Mouse (Mus musculus) layer of hippocampus, adult 6 months (tissue): Measurements from ENCODE around the gene Olfr643. TPM values are rescaled to one million over a fixed set of nuclear protein-coding genes. Genes with fewer than 3 reads are reported as not detected.

Source experiments
- long read RNA-seq, 2 experiments: library from polyadenylated mRNA; unstranded; transcript quantifications; one replicate each; pipeline ENCODE4 v2.0.0; 2019 to 2020
- polyA plus RNA-seq: library from polyadenylated mRNA; unstranded; fragments of <200 nt; fragmentation: Nextera tagmentation; gene quantifications from 2 replicates; pipeline ENCODE4 v1.2.3, GENCODE M21; 2021

Olfr643 gene
- not detected in 2 replicates for polyA plus RNA-seq
- long read RNA-seq, experiment 1, result 0 reads
- long read RNA-seq, experiment 2, result 0 reads

DNA sequence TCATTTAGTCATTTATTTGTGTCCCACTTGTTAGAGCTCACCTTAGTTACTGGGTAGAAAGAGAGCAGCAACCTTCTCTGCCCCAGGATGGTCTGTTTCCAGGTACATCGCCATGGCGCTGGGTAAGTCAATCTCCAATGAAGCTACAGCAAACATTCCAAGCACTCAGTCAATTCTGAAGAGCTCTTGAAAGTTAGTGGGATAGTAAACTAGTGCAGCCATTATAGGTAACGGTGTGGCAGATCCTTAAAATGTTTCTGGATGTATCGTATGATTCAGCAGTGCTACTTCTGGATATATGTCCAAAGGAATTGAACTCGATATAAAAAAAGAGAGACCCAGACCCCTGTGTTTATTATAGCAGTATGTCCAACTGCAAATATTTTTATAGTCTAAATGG lies at the start of gene Olfr643:
Gene Olfr643 (minus strand): TSS at position 101 of the 400 bp plus-strand sequence.

DNA sequence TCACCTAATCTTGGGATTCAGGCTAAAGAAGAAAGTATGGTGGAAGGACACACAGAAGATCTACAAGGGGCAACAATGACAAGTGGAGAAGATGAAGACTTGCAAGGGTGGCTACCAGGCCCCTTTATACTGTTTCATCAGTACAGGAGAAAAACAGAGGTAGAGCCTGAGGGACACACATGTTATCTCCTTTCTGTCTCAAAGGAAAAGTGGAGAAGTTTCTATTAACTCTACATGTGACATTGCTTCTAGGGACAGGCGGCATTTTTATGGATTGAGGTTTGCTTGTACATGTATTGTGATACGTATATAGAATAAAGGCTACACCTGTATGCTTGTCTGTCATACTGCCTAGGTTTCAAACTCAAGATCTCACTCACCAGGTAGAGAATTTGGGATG lies 46.1 kb upstream of the Olfr643 start, which contains the start of gene Olfr648:
Gene Olfr648 (minus strand): TSS at position 101 of the 400 bp plus-strand sequence.

DNA sequence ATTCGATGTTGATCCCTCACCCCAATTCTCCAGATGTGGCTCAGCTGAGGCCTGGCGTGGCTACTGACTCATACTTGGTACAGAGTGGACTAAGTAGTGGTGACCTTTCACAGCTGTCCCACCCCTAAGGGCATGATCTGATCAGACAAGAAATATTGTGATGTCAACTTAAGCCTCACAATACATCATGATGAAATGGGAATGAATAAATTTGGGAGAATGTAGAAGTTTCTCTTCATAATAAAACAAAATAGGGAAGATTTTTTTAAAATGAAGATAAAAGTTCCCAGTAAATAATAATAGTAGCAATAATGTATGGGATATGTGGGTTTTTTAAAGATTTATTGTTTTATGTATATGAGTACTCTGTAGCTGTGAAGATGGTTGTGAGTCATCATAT lies 13.3 kb upstream of the Olfr643 start, which contains the start of gene Ubqlnl:
Gene Ubqlnl (minus strand): TSS at position 101 of the 400 bp plus-strand sequence.

GRCm38 (mm10) chr7:104143179-104143578 lies 6.0 kb upstream of the Olfr643 start, which contains the start of gene Ubqln3:
TSS of gene Ubqln3 (minus strand) at chr7:104143279.

DNA sequence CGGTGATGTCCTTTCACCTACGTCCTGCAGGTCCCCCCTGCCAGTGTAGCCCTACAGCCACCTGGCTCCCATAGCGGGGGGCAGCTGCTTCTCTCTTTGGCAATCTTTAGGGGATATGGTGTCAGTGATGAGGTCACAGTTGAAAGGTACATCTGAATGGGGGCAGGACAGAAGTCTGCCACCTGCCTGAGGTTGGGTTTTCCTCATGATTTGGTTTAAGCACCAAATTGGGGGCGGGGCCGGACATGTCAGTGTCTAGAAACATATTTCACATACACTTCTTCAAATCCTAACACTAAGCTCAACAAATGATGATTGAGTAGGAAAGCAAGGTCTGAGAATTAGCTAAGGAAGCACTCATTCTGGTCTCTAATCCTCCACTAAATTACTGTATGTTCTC lies 7.5 kb downstream of the Olfr643 start, which contains the start of gene Ubqln5:
Gene Ubqln5 (minus strand): TSS at position 101 of the 400 bp plus-strand sequence.

DNA sequence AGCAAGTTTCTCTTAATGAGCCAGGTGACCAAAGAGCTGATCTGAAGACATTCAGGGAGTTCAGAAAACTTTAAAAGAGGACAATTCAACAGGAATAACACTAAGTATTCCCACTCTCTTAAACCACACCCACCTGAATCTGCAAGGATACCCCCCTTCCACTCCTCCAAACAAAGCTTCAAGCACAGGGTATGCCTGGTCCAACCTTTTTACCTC lies 32.5 kb downstream of the Olfr643 start, which contains the start of gene Olfr646:
Gene Olfr646 (plus strand): TSS at position 117 of the 216 bp plus-strand sequence.

DNA sequence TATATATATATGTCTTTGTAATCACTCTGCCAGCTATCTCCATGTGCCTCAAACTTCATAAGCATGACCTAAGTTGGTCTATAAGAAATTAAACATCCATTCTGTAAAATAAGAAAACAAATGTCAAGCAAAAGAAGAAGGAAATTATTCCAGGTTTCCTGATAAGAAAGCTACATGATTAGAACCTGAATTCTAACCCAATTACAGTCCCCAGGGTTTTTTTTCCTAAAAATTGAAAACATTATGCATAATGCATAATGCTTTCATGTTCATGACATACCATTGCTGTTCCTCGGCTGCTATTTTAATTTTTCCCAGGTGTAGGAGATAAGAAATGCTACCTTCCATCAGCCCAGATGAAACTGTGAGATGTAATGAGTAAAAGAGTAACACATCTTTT lies 51.8 kb downstream of the Olfr643 start, which contains the start of gene Olfr645:
Gene Olfr645 (minus strand): TSS at position 101 of the 400 bp plus-strand sequence.

GRCm38 (mm10) chr7:104071769-104072168 lies 65.4 kb downstream of the Olfr643 start, which contains the start of gene Olfr644:
TSS of gene Olfr644 (minus strand) at chr7:104071869.

DNA sequence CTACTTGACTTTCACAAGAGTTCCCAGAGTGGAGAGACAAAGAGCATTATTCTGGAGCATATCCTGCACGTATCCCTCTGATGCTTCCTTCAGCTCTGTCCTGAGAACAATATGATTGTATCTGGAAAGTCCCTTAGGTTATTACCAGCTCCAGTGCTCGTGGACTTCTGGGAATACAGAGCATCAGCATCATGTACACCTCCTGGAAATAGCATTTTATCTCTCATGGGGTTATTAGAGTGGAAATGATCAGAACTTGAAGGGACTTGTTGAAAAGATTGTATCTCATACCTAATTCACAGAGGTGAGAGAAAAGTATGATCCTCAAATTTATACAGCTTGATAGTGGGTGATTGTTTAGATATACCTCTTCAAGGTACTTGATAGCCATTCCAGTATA lies 75.9 kb downstream of the Olfr643 start, which contains the start of gene 4930516K23Rik:
Gene 4930516K23Rik (minus strand): TSS at position 101 of the 400 bp plus-strand sequence.

GRCm38 (mm10) chr7:104052566-104052965 lies 84.6 kb downstream of the Olfr643 start, which contains the start of gene Olfr642:
TSS of gene Olfr642 (minus strand) at chr7:104052666.

GRCm38 (mm10) chr7:104035145-104035544 lies 102.1 kb downstream of the Olfr643 start, which contains the start of gene Olfr641:
TSS of gene Olfr641 (plus strand) at chr7:104035445.

DNA sequence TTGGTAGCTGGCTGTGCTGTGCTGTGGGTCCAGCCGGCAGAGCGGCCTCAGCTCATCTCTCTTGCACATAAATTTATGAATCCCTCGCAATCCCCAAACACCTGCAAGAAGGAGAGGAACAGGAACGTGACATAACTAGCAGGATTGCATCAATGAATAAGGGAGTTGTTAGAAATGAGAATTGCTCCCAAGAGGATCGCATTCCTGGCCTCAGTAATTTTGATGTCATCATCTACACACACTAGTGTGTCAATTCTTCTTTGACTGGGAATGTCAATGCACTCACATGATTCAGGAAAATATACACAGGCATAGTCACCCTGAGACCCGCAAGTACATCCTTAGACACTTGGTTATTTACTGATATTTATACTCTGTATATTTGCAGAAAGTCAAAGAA lies 111.7 kb downstream of the Olfr643 start, which contains the start of gene Olfr640:
Gene Olfr640 (minus strand): TSS at position 101 of the 400 bp plus-strand sequence.

GRCm38 (mm10) chr7:104017203-104017602 lies 120.0 kb downstream of the Olfr643 start, which contains the start of gene Olfr639:
TSS of gene Olfr639 (minus strand) at chr7:104017303.

GRCm38 (mm10) chr7:103998446-103998845 lies 138.8 kb downstream of the Olfr643 start, which contains the start of gene Olfr638:
TSS of gene Olfr638 (plus strand) at chr7:103998746.

GRCm38 (mm10) chr7:103970852-103971251 lies 166.4 kb downstream of the Olfr643 start, which contains the start of gene Olfr635:
TSS of gene Olfr635 (plus strand) at chr7:103971152.

Other genes with a start within 250 kb of the Olfr643 start
- not detected in 2 replicates for gene Olfr64, start 242.9 kb downstream of the Olfr643 start, polyA plus RNA-seq
- gene Olfr65, start 233.9 kb downstream of the Olfr643 start, polyA plus RNA-seq, result not detected in 2 replicates
- not detected in 2 replicates for gene Olfr631, start 208.6 kb downstream of the Olfr643 start, polyA plus RNA-seq
- gene Olfr632, start 203.1 kb downstream of the Olfr643 start, polyA plus RNA-seq, result not detected in 2 replicates
- gene Olfr633, start 193.0 kb downstream of the Olfr643 start, polyA plus RNA-seq, result not detected in 2 replicates
- not detected in 2 replicates for gene Olfr635, start 166.3 kb downstream of the Olfr643 start, polyA plus RNA-seq
- gene Olfr638, start 138.7 kb downstream of the Olfr643 start, polyA plus RNA-seq, result not detected in 2 replicates
- gene Olfr639, start 120.1 kb downstream of the Olfr643 start, polyA plus RNA-seq, result not detected in 2 replicates
- gene Olfr640, start 111.8 kb downstream of the Olfr643 start, polyA plus RNA-seq, result not detected in 2 replicates
- not detected in 2 replicates for gene Olfr641, start 102.0 kb downstream of the Olfr643 start, polyA plus RNA-seq
- not detected in 2 replicates for gene Olfr642, start 84.7 kb downstream of the Olfr643 start, polyA plus RNA-seq
- gene 4930516K23Rik, start 76.0 kb downstream of the Olfr643 start, polyA plus RNA-seq, result not detected in 2 replicates
- gene Olfr644, start 65.5 kb downstream of the Olfr643 start, polyA plus RNA-seq, result not detected in 2 replicates
- gene Olfr645, start 51.9 kb downstream of the Olfr643 start, polyA plus RNA-seq, result not detected in 2 replicates
- not detected in 2 replicates for gene Olfr646, start 32.5 kb downstream of the Olfr643 start, polyA plus RNA-seq
- not detected in 2 replicates for gene Ubqln5, start 7.6 kb downstream of the Olfr643 start, polyA plus RNA-seq
- gene Ubqln3, start 5.9 kb upstream of the Olfr643 start, polyA plus RNA-seq, result not detected in 2 replicates
- not detected in 2 replicates for gene Ubqlnl, start 13.2 kb upstream of the Olfr643 start, polyA plus RNA-seq
- gene Olfm5, start 27.4 kb upstream of the Olfr643 start, polyA plus RNA-seq, result not detected in 2 replicates
- gene Olfr648, start 46.0 kb upstream of the Olfr643 start, polyA plus RNA-seq, result not detected in 2 replicates
- not detected in 2 replicates for gene Olfr649, start 58.6 kb upstream of the Olfr643 start, polyA plus RNA-seq
- gene Trim6, start 81.4 kb upstream of the Olfr643 start, polyA plus RNA-seq, result 0.15 and 0.18 TPM in 2 replicates
- 1.2 and 2.2 TPM in 2 replicates for gene Trim34a, start 107.1 kb upstream of the Olfr643 start, polyA plus RNA-seq
- gene Trim5, start 150.7 kb upstream of the Olfr643 start, polyA plus RNA-seq, result 0.15 and 0.21 TPM in 2 replicates
- 1.8 and 2.5 TPM in 2 replicates for gene Trim12a, start 178.1 kb upstream of the Olfr643 start, polyA plus RNA-seq
- gene Trim34b, start 192.1 kb upstream of the Olfr643 start, polyA plus RNA-seq, result 0.15 TPM in 1 of 2 replicates, not detected in the other
- 0.25 and 0.51 TPM in 2 replicates for gene Trim12c, start 216.0 kb upstream of the Olfr643 start, polyA plus RNA-seq
- gene Trim30b, start 232.5 kb upstream of the Olfr643 start, polyA plus RNA-seq, result 0.06 TPM in 1 of 2 replicates, not detected in the other